Mouse (Mus musculus): ENCODE measurements at regions not wholly inside any gene's neighbourhood (a gene's known extent, or its start where the extent isn't known, plus 50 kb on each side); places are given as distances from the start of the nearest gene placed in this dataset.

- DNase-seq (ENCODE audit: low read depth, low spot score) = no peak
These were observed 485.8 kb downstream of the Epha4 start for GRCm38 (mm10) chr1:77029091-77029490.

DNA sequence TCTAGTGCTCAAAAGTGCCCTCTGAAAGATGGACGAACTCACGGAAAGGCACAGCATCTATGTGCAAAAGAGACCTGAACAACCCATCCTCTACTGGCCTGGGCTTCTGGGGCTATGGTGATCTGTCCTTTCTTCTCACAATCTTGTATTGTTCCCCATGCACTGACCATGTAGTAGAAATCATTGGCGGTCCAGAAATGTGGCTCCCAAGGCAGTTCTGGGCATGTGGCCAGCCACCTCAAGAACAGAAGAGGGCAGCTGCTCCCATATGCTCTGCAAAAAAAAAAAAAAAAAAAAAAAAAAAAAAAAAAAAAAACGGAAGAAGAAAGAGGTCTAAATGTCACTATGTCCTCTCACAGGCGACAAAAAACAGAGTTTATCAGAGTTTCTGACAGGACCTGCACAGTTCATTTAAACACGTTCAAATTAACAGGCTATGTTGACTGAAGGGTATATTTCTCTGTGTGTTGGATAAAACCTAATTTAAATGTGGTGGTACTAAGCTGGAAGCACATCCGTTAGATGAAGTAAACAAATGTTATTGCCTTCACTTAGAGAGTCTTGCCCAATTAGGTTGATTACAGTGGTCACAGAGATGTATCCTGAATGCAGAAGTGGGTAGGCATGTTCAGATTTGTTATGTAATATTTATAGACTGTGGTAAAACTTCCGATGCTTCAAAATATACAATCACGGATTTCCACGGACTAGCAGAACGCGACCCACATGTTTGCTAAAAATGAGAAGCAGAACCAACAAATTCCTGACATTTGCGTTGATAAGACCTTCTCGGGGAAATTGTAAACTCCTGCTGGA lies 470.9 kb downstream of the Epha4 start:
- DNase-seq (ENCODE audit: low read depth, low spot score) = no peak

DNA sequence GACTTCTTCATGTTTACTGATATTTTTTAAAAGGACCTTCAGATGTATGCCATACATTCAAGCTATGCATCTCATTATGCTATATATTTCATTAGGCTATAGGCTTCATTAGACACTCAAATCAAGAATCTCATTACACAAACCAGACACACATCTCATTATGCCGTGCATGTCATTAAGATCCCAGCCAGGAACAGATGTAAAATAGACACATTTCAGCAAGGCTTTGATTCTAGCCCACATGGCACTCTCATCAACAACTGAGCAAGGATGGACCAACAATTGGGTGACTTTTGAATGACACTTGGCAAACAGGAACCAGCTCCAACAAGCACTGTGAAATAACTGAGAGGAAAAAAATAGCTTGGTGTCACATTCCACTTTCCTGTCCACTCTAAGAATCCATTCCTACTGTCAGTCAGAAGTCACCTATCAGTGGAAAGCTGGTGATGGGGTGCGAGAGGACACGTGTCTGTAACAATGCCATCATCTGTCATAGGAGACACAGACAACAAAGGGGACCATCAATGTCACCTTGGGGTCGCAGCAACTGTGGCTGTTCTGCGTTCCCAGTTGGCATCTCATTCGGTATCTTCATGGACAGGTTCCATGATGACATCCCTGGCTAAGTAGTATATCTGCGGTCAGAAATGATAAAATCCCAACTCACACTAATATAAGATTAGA lies 466.0 kb downstream of the Epha4 start:
- DNase-seq (ENCODE audit: low read depth, low spot score) = no peak

- no peak for DNase-seq (ENCODE audit: low read depth, low spot score)
These were observed 463.6 kb downstream of the Epha4 start for GRCm38 (mm10) chr1:77051239-77051638.

DNA sequence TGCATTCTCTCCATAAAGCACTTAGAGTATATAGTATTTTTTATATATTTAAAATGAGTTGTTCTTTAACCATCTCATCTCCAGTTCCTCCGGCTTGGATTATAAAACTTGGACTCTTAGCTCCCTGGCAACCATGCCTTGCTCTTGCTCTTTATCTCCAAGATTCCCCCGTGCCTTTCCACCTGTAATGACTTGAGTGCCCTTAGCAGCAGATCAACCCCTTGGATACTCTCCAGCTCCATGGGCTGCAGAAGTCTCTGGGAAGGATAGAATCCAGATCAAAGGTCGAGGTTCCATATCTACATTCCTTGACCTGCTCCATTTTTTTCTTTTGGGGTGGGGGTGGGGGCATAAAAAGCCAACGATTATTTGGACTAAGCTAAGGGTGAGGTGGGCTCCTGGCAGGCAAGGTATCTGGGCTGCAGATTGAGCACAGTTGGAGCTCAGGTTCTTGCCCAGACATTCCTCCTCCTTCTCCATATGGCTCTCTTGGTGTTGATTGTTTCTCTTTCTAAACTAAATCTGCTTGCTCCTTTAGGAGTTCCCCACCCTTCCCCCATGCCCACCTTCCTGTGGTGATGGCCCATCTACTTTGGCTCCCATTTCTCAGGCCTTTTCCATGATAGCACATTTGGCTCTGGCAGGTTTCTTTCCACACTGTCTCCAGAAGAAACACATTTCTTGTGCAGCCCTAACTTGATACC lies 460.9 kb downstream of the Epha4 start:
- no peak for DNase-seq (ENCODE audit: low read depth, low spot score)

GRCm38 (mm10) chr1:77062468-77062867 lies 452.4 kb downstream of the Epha4 start:
- DNase-seq (ENCODE audit: low read depth, low spot score) = no peak

- no peak for DNase-seq (ENCODE audit: low read depth, low spot score)
These were observed 441.8 kb downstream of the Epha4 start for GRCm38 (mm10) chr1:77073071-77073470.

GRCm38 (mm10) chr1:77074926-77075885 lies 439.7 kb downstream of the Epha4 start:
- no peak for DNase-seq (ENCODE audit: low read depth, low spot score)

DNA sequence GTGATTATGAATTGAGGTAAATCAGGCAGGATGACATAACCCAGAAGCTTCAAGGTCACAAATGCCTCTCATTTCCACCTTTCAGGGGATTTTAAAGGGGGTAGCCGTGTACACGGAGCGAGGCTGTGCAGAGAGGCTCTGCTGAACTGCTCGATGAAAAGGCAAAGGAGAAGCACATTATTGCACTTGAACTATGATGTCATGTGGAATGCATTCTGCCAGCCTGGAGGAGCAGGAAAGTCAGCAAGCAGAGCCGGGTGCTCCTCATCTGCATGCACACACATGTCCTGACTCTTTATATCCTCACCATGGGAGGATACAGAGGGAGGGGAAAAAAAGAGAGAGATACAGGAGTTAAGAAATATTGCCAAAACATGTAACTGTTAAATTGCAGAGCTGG lies 434.1 kb downstream of the Epha4 start:
- no peak for DNase-seq (ENCODE audit: low read depth, low spot score)

GRCm38 (mm10) chr1:77081660-77082059 lies 433.2 kb downstream of the Epha4 start:
- DNase-seq (ENCODE audit: low read depth, low spot score) = no peak

DNA sequence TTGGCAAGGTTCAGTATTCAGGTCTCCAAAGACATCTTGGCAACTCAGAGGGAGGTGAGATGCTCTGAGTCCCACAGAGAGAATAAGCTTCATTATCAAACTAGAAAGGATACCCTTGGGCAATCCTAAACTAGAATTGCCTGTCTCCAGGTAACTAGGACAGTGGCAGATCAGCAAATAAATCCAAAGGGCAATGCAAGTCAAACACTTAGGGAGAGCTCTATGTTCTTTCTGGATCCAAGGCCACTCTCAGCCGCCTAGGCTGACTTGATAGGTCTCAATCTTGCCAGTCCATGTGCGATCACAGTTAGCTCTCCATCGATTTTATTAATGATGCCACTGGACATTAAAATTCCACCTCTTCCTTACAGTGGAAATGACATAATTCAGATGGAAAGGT lies 432.5 kb downstream of the Epha4 start:
- no peak for DNase-seq (ENCODE audit: low read depth, low spot score)

DNA sequence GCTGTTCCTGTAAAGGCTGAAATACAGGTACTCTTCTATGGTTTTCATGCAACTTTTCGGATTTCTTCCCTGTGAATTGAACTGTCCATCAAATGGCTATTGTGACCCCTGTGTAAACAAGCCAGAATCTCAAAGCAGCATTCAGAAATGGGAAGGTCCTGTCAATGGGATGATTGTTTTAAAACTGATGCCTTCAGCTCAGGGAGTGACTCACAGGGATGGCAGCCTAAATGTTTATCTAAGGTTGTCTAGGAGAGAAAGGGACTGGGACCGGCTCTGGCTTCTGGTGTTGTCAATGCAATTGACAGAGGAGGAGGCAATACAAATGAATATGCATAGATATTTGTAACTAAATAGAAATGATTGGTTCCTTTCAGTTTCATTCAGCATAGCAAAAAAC lies 421.3 kb downstream of the Epha4 start:
- DNase-seq (ENCODE audit: low read depth, low spot score) = no peak

- DNase-seq (ENCODE audit: low read depth, low spot score) = no peak
These were observed 413.1 kb downstream of the Epha4 start for GRCm38 (mm10) chr1:77101726-77102272.

DNA sequence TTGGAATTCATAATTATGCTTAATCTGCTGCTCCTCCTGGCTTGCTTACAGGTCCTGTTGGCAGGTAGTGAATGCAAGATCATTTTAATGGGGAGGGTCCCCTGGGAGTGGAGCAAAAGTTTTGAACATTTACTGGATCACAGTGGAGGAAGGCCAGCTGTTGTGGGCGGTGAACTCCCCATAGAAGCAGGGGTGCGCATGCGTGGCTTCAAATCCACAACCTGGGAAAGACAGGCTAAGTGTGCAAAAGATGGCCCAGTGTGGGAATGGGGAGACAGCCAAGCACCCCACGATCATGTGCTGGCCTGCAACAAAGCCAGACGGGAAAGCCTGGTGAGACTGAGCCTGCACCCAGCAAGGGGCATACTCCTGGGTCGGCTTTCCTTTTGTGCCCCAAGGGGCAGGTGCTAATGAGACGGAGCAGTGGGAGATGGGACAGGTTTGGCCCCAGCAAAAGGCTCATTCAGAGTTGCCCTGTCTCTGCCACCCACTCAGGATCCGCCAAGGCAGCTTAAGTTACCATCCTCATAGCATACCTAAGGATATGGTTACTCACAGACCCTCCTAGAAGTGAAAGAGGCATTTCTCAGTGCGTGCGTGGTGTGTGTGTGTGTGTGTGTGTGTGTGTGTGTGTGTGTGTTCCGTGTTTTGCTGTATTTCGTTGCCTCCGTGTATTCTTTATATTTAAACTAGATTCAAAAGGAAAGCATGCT lies 412.3 kb downstream of the Epha4 start:
- DNase-seq (ENCODE audit: low read depth, low spot score) = no peak

DNA sequence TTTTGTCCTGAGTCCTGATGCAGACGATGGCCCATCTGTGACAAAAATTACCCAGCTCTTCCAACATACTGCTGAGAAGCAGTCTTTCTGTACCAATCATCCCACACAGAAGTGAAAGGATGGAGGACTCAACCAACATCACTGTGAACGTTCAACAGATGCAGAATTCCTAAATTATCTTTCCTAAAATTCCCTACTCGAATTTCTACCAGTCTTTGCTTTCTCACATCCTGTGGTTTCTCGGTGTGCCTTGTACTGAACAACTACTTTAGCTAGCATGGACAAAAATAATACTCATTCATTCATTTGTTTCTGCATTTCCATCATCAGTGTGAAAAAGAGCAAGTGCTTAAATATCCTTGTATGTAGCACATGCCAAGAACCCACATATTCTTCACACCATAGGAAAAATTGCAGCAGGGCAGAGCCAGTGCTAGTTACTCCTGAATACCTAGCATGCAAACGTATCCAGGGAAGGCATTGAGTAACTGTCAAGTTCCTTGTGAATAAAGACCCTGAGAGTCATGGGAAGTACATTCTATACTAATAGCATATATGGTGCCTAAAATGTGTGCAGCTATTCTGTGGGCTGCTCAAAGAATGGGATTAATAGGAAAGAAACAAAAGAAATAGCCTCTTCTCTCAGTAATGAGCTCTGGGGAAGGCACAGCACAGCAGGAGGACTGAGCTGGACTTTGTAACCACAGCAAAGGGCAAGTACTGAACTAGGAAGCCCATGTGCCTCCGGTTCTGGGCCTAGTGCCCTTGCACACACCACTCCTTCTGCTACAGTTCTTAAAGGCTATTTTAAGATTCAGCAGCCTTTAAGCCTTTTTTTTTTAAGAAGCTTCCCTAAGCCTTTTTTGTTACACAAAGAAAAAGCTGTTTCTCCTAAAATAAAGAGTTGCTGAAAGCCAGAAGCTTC lies 404.8 kb downstream of the Epha4 start:
- DNase-seq (ENCODE audit: low read depth, low spot score) = no peak

DNA sequence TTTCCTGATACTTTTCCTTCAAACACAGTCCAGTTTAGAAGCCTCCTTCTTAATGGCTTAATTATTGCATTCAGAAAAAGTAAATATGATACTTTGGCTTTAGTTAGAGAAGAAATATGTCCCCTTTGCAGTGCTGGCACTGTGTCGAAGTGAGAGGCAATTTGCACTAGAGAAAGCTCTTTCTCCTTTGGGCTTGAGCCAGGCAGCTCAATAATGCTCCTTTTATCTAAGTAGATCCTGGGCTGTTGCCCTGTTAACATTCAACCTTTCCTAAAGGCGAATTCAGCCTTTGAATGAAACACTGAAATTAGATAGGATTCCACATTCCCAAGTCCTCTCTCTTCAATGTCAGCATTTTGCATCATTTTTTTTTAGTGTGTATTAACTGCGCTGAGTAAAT lies 386.5 kb downstream of the Epha4 start:
- DNase-seq (ENCODE audit: low read depth, low spot score) = no peak

GRCm38 (mm10) chr1:77137663-77138062 lies 377.2 kb downstream of the Epha4 start:
- DNase-seq (ENCODE audit: low read depth, low spot score) = no peak

- no peak for DNase-seq (ENCODE audit: low read depth, low spot score)
These were observed 374.0 kb downstream of the Epha4 start for GRCm38 (mm10) chr1:77140906-77141305.

GRCm38 (mm10) chr1:77148052-77148451 lies 366.8 kb downstream of the Epha4 start:
- no peak for DNase-seq (ENCODE audit: low read depth, low spot score)
